Mouse (Mus musculus): ENCODE measurements around the gene Mfap2. TPM values are rescaled to one million over a fixed set of nuclear protein-coding genes. Genes with fewer than 3 reads are reported as not detected.
A peak's percentile ranks its signal among the peaks of the same experiment; 100 is the strongest.

The Mfap2 gene
- 240 and 287 TPM in 2 replicates for polyA plus RNA-seq (2016; fragmentation: Nextera tagmentation; extraction: Ambion mirVana)

DNA sequence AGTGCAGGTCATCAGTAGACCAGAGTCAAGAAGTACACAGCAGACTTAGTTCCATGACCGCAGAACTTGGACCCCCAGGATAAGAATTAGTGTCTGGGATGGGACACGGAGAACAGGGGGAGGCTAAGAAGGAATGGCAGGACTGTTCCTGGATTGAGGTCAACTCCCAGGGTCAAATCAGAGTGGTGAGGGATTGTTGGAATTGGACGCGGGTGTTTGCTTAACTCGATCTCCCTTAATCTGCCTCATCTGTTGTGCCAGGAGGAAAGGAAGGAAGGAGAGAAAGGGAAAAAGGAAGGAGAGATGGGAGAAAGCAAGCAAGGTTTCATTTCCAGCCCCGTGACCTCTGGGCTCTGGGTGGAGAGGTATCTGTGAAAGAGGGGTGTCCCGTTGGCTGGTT, at the start of gene Mfap2:
Gene Mfap2, plus strand, starts transcription at position 301 of the 400 bp plus-strand sequence.
- WGBS = 14% methylated on average over 7 of the region's 7 CpGs

DNA sequence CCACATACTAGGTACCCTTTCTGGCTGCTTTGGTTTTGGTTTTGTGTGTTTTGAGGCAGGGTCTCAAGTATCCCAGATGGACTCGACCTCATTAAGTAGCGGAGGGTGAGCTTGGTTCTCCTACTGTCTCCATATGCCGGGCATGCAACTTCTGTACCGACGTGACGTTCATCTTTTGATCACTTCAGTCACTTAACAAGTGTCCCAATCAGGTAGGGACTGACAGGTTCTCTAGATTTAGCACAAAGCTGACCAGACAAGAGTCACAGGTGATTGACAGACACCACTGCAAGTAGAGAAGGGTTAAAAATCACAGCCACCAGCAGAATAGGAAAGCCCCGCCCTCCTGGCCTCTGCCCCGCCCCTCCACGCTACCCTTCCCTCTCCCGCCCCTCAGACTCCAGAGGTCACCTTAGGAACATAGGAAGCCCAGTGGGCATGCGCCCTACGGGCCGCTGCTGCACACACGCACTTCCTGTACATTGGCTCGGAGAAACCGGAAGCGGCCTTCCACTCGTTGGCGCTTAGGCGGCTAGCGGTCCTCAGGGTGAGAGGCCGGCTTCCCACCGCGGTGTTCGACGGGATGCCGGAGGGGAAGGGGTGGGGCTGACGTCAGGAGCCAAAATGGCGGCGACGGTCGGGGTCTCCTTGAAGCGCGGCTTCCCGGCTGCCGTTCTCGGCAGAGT, 49.3 kb upstream of the Mfap2 start, which contains the start of gene Sdhb:
Gene Sdhb, plus strand, starts transcription at position 423 of the 686 bp plus-strand sequence.
- WGBS = 4% methylated on average over 37 of the region's 37 CpGs
- H3K9ac ChIP-seq (replicated peaks) = peak within 1 kb of the TSS; percentile 94
- H3K4me2 ChIP-seq (replicated peaks) = peak within 1 kb of the TSS; percentile 98
- H3K9me3 ChIP-seq = no peaks in the 10 kb centered on the region
- H3K36me3 ChIP-seq = 0 out of 2 replicates have a peak, but pooled peaks cover 2% of the 10 kb centered on the region
- ATAC-seq (ENCODE audit: low FRiP score, low read depth) = peak; percentile 93
- peak within 1 kb of the TSS; percentile 98 for H3K4me3 ChIP-seq
- peaks cover 37% of the 10 kb centered on the region for H3K4me1 ChIP-seq
- peak within 1 kb of the TSS; percentile 79 for H3K27ac ChIP-seq (replicated peaks)
- H3K27me3 ChIP-seq = no peaks in the 10 kb centered on the region

More for the DNA sequence above, at the start of gene Mfap2:
- H3K9ac ChIP-seq (replicated peaks) = peak within 1 kb of the TSS; percentile 90
- H3K36me3 ChIP-seq = peaks cover 52% of the 10 kb centered on the region
- peak within 1 kb of the TSS; percentile 81 for H3K27ac ChIP-seq (replicated peaks)
- H3K9me3 ChIP-seq = no peaks in the 10 kb centered on the region
- peak within 1 kb of the TSS; percentile 69 for H3K4me3 ChIP-seq
- H3K4me1 ChIP-seq = peaks cover 26% of the 10 kb centered on the region
- peak within 1 kb of the TSS; percentile 80 for H3K4me2 ChIP-seq (replicated peaks)
- ATAC-seq (ENCODE audit: low FRiP score, low read depth) = no peak
- no peaks in the 10 kb centered on the region for H3K27me3 ChIP-seq

DNA sequence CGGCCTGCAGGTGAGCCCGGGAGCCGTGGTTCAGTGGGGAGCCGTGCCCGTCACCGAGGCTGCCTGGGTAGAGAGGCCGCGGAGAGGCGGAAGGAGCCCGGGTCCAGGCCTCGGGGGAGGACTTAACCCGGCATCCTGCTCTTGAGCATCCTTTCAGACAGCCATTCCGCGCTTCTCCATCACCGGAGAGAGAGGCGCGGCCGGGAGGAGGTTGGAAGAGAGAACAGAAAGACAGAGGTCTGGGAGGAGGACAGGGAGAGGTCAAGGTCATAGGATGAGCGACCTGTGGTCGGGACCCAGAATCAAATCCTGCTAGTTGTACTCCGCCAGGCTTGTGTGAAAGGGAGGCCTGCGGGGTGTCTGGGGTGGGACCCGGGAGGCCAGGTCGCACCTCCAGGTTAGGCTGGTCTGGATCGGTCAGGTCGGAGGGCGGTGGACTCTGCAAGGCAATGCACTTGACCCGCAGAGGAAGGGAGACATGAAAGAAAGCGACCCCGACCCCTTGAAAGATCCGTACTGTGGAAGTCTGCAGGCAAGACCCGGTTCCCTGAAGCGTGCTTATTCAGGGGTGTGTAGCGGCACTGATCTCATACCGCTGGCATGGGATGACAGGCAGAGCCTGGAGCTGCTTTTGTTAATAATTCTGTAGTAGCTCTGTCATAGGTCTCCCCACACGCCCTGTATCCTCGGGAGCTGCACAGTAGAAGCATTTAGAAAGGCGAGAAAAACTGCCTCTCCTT, 48.6 kb upstream of the Mfap2 start:
- peak overlapping the region; percentile 94 for H3K9ac ChIP-seq (replicated peaks)
- WGBS = 1% methylated on average over 38 of the region's 38 CpGs
- H3K9me3 ChIP-seq = no peaks in the 10 kb centered on the region
- peak overlapping the region; percentile 98 for H3K4me3 ChIP-seq
- peak overlapping the region; percentile 98 for H3K4me2 ChIP-seq (replicated peaks)
- no peaks in the 10 kb centered on the region for H3K27me3 ChIP-seq
- peak; percentile 56 for ATAC-seq (ENCODE audit: low FRiP score, low read depth)
- H3K27ac ChIP-seq (replicated peaks) = peak overlapping the region; percentile 79
- H3K4me1 ChIP-seq = peaks cover 36% of the 10 kb centered on the region
- peaks cover 9% of the 10 kb centered on the region for H3K36me3 ChIP-seq

DNA sequence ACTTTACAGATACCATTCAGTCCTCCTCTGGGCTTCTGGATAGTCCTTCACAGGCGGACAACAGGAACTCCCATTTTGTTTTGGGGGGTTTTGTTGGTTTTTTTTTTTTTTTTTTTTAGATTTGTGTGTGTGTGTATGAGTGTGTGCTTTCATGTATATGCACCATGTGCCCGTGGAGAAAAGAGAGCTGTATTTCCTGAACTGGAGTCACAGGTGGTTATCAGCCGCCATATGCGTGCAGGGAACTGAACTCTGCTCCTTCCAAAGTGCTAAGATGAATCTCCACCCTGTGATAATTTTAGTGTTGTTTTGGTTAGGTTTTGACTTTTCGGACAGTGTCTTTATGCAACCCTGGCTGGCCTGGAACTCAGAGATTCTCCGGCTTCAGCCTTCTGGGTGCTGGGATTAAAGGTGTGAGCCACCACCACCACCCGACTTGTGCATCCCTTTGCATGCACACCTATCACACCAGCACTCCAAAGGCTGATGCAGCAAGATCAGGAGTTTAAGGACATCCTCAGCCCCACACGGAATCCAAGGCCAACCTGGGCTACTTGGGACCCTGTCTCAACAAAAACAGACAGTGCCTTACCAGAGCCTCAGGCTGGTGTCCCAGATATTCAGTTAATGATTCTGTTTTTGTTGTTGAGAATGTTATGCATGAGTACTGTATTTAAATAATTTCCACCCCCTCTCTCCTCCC, 47.9 kb upstream of the Mfap2 start:
- Histone ChIP-seq H3K4me3 (peak overlapping the region; percentile 98), H3K9me3 (no peaks in the 10 kb centered on the region), H3K4me1 (peaks cover 30% of the 10 kb centered on the region), H3K27ac (replicated peaks) (no peak overlapping the region), H3K9ac (replicated peaks) (peak overlapping the region; percentile 94; the same call in 1 of the 2 replicates), H3K4me2 (replicated peaks) (peak overlapping the region; percentile 98), H3K36me3 (peaks cover 15% of the 10 kb centered on the region), H3K27me3 (no peaks in the 10 kb centered on the region)
- 76% methylated on average over 8 of the region's 8 CpGs for WGBS
- ATAC-seq (ENCODE audit: low FRiP score, low read depth) = no peak

DNA sequence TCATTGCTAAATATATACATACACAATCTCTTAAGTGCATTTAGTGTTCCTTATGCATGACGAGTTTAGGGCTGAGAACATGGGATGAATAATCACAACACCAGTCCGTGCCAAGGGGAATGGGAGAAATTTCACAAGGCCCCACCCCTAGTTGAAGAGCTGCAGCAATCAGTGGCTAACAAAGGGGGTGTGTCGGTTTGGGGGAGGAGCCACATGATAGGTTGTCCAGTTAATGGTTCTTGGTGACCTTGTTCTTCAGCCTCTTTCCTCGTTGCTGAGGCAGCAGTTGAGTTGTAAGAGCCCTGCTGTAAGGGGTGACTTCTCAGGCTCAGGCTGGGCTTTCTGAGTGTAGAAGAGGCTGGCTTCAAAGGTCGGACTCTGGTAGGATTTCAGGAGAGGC, 47.3 kb upstream of the Mfap2 start:
- ATAC-seq (ENCODE audit: low FRiP score, low read depth) = no peak
- Histone ChIP-seq H3K4me3 (no peak overlapping the region), H3K9ac (replicated peaks) (no peak overlapping the region), H3K9me3 (no peaks in the 10 kb centered on the region), H3K27me3 (no peaks in the 10 kb centered on the region), H3K27ac (replicated peaks) (no peak overlapping the region), H3K36me3 (peaks cover 21% of the 10 kb centered on the region), H3K4me1 (peaks cover 26% of the 10 kb centered on the region), H3K4me2 (replicated peaks) (0 out of 2 replicates have a peak overlapping the region, but pooled peaks have one; percentile 0)
- 60% methylated on average over 5 of the region's 5 CpGs for WGBS

DNA sequence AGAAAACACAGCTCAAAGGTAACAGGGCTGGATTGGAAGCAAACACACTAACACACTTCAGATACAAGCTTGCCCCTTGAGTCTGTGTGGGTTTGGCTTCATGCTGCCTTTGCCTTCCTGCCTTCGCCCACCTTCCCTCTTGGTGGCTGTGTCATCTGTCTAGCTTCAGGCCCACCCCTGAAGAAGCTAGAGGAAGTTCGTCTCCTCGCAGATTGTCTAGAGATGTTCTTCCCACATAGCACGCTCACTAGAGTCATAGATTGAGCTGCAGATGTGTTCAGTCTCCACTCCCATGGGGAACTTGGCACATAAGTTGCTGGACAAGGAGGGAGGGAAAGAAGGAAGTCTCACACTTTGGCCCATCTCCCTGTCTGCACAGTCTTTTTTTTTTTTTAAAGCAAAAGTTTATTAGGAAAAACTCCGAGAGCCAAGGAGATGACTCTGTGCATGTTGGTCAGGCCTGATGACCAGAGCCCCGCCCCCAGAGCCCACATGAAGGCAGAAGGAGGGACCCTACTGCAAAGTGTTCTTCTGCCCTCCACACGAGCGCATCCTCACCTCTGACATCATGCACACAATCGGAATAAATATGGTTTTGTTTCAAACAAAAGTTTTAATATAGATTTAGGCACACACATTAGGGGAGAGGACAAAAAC, 46.1 kb upstream of the Mfap2 start:
- Histone ChIP-seq H3K36me3 (peaks cover 28% of the 10 kb centered on the region), H3K27ac (replicated peaks) (0 out of 2 replicates have a peak overlapping the region, but pooled peaks have one; percentile 15), H3K4me1 (peaks cover 21% of the 10 kb centered on the region), H3K9me3 (no peaks in the 10 kb centered on the region), H3K4me2 (replicated peaks) (no peak overlapping the region), H3K9ac (replicated peaks) (no peak overlapping the region), H3K27me3 (no peaks in the 10 kb centered on the region), H3K4me3 (no peak overlapping the region)
- ATAC-seq (ENCODE audit: low FRiP score, low read depth) = no peak
- WGBS = 86% methylated on average over 9 of the region's 9 CpGs

DNA sequence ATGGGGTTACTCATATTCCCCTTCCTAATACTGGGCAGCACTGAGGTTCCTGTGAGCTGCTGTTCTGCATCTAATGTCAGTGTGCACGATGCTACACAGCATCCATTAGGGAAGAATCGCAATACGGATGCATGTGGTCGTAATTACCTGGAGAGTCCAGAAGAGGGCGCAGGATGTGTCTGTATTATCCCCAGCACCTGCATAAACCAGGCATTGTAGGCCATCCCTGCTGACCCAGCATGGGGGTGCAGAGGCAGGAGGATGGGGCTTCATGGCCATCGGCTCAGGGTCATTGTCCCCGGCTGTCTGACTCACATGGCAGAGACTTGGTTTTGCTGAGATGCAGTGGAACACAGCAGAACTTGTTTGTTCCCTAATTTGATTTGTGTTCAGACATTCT, 45.6 kb upstream of the Mfap2 start:
- 0 out of 2 replicates have a peak overlapping the region, but pooled peaks have one; percentile 15 for H3K27ac ChIP-seq (replicated peaks)
- H3K9ac ChIP-seq (replicated peaks) = no peak overlapping the region
- ATAC-seq (ENCODE audit: low FRiP score, low read depth) = no peak

DNA sequence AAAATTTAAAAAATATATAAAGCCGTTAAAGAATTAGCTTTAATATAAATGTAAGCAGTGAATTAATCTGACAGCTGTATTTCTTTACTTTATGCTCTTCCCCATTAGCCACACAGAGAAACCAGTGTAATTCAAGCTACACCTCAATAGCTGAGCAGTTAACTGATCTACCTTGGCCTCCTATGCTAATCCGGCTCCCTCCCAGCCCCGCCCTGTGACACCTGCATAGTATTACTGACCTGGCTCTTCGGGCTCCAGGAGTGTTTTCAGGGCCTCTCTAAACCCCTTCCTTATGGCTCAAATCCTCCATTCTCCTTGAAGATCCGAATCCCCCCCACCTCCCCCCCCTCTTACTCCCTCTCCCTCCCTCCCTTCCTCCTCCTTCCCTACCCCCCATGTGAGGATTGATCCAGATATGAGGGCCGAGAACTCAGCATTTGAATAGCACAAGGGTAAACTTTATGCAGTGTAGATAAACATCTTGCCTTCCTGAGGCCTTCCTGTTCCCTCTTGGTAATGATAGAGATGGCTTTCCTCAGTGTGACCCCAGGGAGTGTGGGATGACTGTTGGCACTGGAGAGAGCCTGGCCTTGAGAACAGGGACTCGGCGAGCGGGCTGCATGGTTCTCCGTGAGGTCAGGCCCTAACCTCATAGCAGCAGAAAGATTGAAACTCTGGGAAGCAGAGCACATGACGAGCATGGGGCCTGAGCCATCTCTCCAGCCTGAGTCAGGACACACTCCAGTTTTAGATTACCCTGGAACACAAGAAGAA, 42.6 kb upstream of the Mfap2 start:
- 92% methylated on average over 11 of the region's 11 CpGs for WGBS
- H3K4me2 ChIP-seq (replicated peaks) = no peak overlapping the region
- H3K4me1 ChIP-seq = peaks cover 6% of the 10 kb centered on the region
- H3K36me3 ChIP-seq = peaks cover 63% of the 10 kb centered on the region
- H3K9ac ChIP-seq (replicated peaks) = no peak overlapping the region
- no peak overlapping the region for H3K27ac ChIP-seq (replicated peaks)
- no peak overlapping the region for H3K4me3 ChIP-seq
- no peak for ATAC-seq (ENCODE audit: low FRiP score, low read depth)
- no peaks in the 10 kb centered on the region for H3K27me3 ChIP-seq
- no peaks in the 10 kb centered on the region for H3K9me3 ChIP-seq

More for the DNA sequence above, 45.6 kb upstream of the Mfap2 start:
- Histone ChIP-seq H3K4me2 (replicated peaks) (no peak overlapping the region), H3K27me3 (no peaks in the 10 kb centered on the region), H3K4me1 (peaks cover 21% of the 10 kb centered on the region), H3K36me3 (peaks cover 34% of the 10 kb centered on the region), H3K4me3 (no peak overlapping the region), H3K9me3 (no peaks in the 10 kb centered on the region)
- 16% methylated on average over 7 of the region's 7 CpGs for WGBS

DNA sequence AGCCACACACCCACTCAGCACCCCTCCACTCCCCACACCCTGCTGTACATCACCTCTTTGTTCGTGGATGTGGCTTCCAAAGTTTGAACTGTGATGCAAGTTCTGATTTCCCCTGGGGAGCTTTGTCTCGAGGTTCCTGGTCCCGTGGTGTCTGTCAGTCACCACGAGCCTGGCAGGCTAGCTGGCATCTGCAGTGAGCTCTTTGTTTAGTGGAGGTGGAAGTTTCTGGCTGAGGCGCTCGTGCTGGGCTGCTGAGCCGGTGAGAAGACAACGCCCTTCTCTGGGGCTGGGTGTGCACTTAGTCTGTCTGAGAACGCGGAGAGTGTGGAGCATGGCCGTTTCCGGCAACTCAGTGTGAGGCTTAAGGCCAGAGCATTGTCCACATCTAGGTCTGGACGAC, 38.5 kb upstream of the Mfap2 start:
- H3K4me1 ChIP-seq = no peaks in the 10 kb centered on the region
- ATAC-seq (ENCODE audit: low FRiP score, low read depth) = no peak
- H3K4me3 ChIP-seq = no peak overlapping the region
- no peaks in the 10 kb centered on the region for H3K9me3 ChIP-seq
- H3K27ac ChIP-seq (replicated peaks) = no peak overlapping the region
- peaks cover 95% of the 10 kb centered on the region for H3K36me3 ChIP-seq
- H3K4me2 ChIP-seq (replicated peaks) = no peak overlapping the region
- 85% methylated on average over 13 of the region's 13 CpGs for whole genome bisulfite sequencing
- no peak overlapping the region for H3K9ac ChIP-seq (replicated peaks)
- no peaks in the 10 kb centered on the region for H3K27me3 ChIP-seq

DNA sequence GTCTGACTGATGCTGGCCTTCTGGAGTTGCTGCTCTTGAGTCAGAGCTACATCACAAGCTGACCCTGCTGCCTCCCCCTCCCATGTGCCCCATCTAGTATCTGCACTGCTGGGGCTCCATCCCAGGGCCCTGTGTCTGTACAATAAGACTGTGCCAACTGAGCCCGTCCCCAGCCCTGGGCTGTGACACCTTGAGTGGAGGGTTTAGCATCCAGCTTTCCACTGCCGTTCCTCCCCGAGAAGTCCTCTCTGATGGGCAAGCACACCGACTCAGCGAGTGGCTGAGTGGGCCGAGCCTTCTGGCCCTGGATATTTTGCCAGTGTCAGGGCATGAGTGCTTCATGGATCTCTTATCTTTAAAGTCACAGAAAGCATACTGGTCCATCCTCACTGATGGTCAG, 35.8 kb upstream of the Mfap2 start:
- Histone ChIP-seq H3K27me3 (no peaks in the 10 kb centered on the region), H3K4me1 (no peaks in the 10 kb centered on the region), H3K9me3 (no peaks in the 10 kb centered on the region), H3K36me3 (peaks cover 99% of the 10 kb centered on the region), H3K27ac (replicated peaks) (no peak overlapping the region), H3K4me3 (no peak overlapping the region), H3K9ac (replicated peaks) (no peak overlapping the region), H3K4me2 (replicated peaks) (no peak overlapping the region)
- 98% methylated on average over 6 of the region's 6 CpGs for WGBS
- no peak for ATAC-seq (ENCODE audit: low FRiP score, low read depth)

DNA sequence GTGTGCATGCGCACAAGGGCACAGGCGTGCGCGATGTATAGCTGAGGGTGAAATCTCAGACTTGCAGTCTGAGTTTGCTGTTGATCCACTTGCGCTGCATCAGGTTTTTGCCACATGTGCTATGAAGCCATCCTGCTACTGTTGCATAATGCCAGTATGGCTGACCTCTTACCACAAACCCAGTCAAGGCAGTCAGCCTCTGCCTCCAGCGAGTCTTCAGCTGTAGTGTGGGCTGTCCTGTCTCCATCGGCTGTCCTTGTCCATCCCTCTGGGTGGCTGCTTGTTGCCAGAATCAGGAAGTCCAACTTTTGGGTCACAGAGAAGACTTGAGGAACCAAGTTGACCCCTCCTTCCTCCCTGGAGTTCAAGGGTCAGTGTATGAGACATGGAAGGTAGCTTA, 34.9 kb upstream of the Mfap2 start:
- 97% methylated on average over 7 of the region's 7 CpGs for WGBS
- Histone ChIP-seq H3K27ac (replicated peaks) (no peak overlapping the region), H3K27me3 (no peaks in the 10 kb centered on the region), H3K9me3 (no peaks in the 10 kb centered on the region), H3K36me3 (peaks cover 96% of the 10 kb centered on the region), H3K9ac (replicated peaks) (no peak overlapping the region), H3K4me2 (replicated peaks) (no peak overlapping the region), H3K4me1 (no peaks in the 10 kb centered on the region), H3K4me3 (no peak overlapping the region)
- ATAC-seq (ENCODE audit: low FRiP score, low read depth) = no peak

All from midbrain, embryonic 12.5 days (tissue).